ENCODE assay signal across 16 mouse cellular contexts in genomic region chr7:89303765-89304164, GRCm38 (mm10).
"Had no signal": no experiment of that assay in that cellular context is flagged by ENCODE, and none has a peak within 500 bp of the region (broad histone marks: within the 10 kb centered on the region; RNA-seq: fewer than 3 reads in every experiment).

No protein-coding gene starts in this region.

- H3K4me2 ChIP-seq: neural tube, embryonic 13.5 days; neural tube, embryonic 15.5 days; stomach, embryonic 15.5 days had no signal

- H3K27ac ChIP-seq: neural tube, embryonic 13.5 days; neural tube, embryonic 15.5 days; stomach, embryonic 15.5 days; stomach, postnatal 0 days had no signal

- DNase-seq: retina, postnatal 1 day; right cerebral cortex, adult 18-20 months; right cerebral cortex, postnatal 14 days; right cerebral cortex, postnatal 25 days; right cerebral cortex, postnatal 4 days; spleen, adult 18-20 months; thymus, adult 18-20 months; thymus, adult 2 months; thymus, postnatal 14 days; thymus, postnatal 25 days; thymus, postnatal 36 days; thymus, postnatal 4 days had no signal

- H3K9ac ChIP-seq: neural tube, embryonic 13.5 days; neural tube, embryonic 15.5 days; stomach, embryonic 15.5 days had no signal

- H3K4me1 ChIP-seq: neural tube, embryonic 13.5 days; neural tube, embryonic 15.5 days had no signal

- H3K9me3 ChIP-seq: neural tube, embryonic 13.5 days; neural tube, embryonic 15.5 days; stomach, embryonic 15.5 days had no signal

- H3K4me3 ChIP-seq: neural tube, embryonic 13.5 days; neural tube, embryonic 15.5 days; stomach, embryonic 15.5 days had no signal

- H3K27me3 ChIP-seq: neural tube, embryonic 13.5 days; neural tube, embryonic 15.5 days; stomach, embryonic 15.5 days had no signal
